Mouse (Mus musculus): ENCODE data around the gene Lrsam1.

DNA sequence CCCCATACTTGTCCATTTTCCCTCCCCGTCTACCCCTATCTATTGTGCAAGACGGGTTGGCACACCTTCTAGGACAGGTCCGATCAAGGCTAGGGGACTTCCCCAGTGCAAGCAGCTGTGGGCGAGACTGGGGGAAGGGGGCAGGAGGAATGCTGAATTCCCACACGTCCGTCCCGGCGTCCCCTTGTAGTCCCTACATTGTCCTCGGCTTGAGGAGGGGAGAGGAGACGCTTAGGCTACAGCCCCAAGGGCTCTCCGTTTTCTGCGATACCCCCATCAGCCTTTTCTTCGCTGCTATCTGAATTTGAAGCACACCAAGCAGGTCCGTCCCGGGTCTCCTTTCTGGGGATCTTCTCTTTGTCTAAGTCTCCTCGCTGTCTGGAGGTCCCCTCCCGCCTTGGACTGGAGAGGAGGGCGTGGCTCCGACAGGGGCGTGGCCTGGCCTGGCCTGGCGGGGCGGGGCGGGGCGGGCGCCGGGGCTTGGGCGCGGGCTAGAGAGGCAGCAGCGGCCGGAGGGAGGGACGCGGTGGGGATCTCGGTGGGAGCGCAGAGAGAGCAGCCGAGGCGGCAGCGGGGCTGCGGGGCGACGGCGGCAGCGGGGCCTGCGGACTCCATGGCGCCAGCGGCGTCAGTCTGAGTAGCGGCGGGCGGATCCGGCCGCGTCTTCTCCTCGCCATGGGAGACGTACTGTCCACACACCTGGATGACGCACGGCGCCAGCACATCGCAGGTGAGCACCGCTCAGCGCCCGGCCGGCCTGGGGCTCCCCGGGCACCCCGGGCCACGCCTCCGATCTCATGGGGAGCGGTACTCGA lies 85.5 kb downstream of the Lrsam1 start, which contains the start of gene Fam129b:
- TF ChIP-seq CTCF (IDR thresholded peaks at IDR 0.05; ENCODE audit: low read depth, low read length), result no peak
- no peak for TF ChIP-seq POLR2AphosphoS5 (IDR thresholded peaks at IDR 0.05; ENCODE audit: insufficient replicate concordance, low read depth, low read length)
- no peak for TF ChIP-seq TAL1 (conservative IDR thresholded peaks at IDR 0.05; ENCODE audit: low read depth, low read length)
- no peak for TF ChIP-seq GATA1 (IDR thresholded peaks at IDR 0.05; ENCODE audit: borderline replicate concordance, low read length)
